Mouse (Mus musculus) adipocyte (in vitro differentiated cells): Measurements from ENCODE around the gene Etl4.

Source experiments
- DNase-seq: peaks from one replicate; pipeline ENCODE4 v3.0.0-alpha.2; 2016; ENCODE audit warnings: low spot score

The Etl4 gene

GRCm38 (mm10) chr2:20711024-20711423, 801.4 kb downstream of the Etl4 start:
- no peak for DNase-seq

GRCm38 (mm10) chr2:20719105-20719504, 809.5 kb downstream of the Etl4 start:
- no peak for DNase-seq

GRCm38 (mm10) chr2:20721098-20721497, 811.5 kb downstream of the Etl4 start:
- DNase-seq, result no peak

- no peak for DNase-seq
These were observed 812.8 kb downstream of the Etl4 start for GRCm38 (mm10) chr2:20722165-20722991.

GRCm38 (mm10) chr2:20723990-20724745, 814.6 kb downstream of the Etl4 start:
- DNase-seq, result no peak

GRCm38 (mm10) chr2:20726974-20727373, 817.4 kb downstream of the Etl4 start:
- DNase-seq, result no peak

GRCm38 (mm10) chr2:20727752-20728438, 818.3 kb downstream of the Etl4 start:
- DNase-seq, result no peak

GRCm38 (mm10) chr2:20735444-20735843, 825.9 kb downstream of the Etl4 start:
- DNase-seq, result no peak

GRCm38 (mm10) chr2:20736324-20737015, 826.9 kb downstream of the Etl4 start:
- DNase-seq, result no peak

- DNase-seq, result no peak
These were observed 827.7 kb downstream of the Etl4 start for GRCm38 (mm10) chr2:20737112-20737808.

- no peak for DNase-seq
These were observed 828.3 kb downstream of the Etl4 start for GRCm38 (mm10) chr2:20737837-20738236.

- no peak for DNase-seq
These were observed 838.1 kb downstream of the Etl4 start for GRCm38 (mm10) chr2:20747723-20748122.

- no peak for DNase-seq
These were observed 838.9 kb downstream of the Etl4 start for GRCm38 (mm10) chr2:20748481-20748880.

- no peak for DNase-seq
These were observed 840.1 kb downstream of the Etl4 start for GRCm38 (mm10) chr2:20749687-20750086.

- no peak for DNase-seq
These were observed 843.9 kb downstream of the Etl4 start for GRCm38 (mm10) chr2:20753282-20754110.

- DNase-seq, result no peak
These were observed 847.4 kb downstream of the Etl4 start for GRCm38 (mm10) chr2:20756964-20757363.

GRCm38 (mm10) chr2:20759045-20759662, 849.6 kb downstream of the Etl4 start:
- no peak for DNase-seq

- DNase-seq, result no peak
These were observed 851.7 kb downstream of the Etl4 start for GRCm38 (mm10) chr2:20761320-20761719.

- no peak for DNase-seq
These were observed 852.2 kb downstream of the Etl4 start for GRCm38 (mm10) chr2:20761751-20762150.
